Mouse (Mus musculus) mouse trophoblast stem cell (cell line): Measurements from ENCODE around the gene Cdon.

ENCODE experiments used
- in situ Hi-C, 2 experiments: fragments of 300-500 bp; cut with MseI, MboI; formaldehyde crosslinking; loops; 2 replicates in 1 of 2; 3 replicates in 1 of 2; pipeline ENCODE4 v1.15.1; 2025

Gene Cdon

DNA sequence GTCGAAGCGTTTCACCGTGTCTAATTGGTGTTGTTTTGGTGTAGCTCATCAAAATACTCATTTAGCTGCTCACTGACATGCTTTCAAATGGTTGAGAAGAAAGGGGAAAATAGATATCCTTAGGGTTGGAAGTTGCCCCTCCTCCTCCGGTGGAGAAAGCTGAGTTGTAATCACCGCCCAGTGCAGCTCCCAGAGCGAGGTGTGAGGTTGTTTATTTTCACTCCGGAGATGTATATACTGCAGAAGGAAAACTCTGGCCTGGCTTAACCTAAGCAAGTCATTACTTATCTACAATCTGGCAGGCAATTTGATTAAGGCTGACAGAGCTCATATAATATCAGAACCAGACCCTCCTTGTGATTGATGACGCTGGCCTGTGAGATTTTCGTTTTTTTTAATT is 14.6 kb downstream of the Cdon start:
- in situ Hi-C loops: no loop called here

DNA sequence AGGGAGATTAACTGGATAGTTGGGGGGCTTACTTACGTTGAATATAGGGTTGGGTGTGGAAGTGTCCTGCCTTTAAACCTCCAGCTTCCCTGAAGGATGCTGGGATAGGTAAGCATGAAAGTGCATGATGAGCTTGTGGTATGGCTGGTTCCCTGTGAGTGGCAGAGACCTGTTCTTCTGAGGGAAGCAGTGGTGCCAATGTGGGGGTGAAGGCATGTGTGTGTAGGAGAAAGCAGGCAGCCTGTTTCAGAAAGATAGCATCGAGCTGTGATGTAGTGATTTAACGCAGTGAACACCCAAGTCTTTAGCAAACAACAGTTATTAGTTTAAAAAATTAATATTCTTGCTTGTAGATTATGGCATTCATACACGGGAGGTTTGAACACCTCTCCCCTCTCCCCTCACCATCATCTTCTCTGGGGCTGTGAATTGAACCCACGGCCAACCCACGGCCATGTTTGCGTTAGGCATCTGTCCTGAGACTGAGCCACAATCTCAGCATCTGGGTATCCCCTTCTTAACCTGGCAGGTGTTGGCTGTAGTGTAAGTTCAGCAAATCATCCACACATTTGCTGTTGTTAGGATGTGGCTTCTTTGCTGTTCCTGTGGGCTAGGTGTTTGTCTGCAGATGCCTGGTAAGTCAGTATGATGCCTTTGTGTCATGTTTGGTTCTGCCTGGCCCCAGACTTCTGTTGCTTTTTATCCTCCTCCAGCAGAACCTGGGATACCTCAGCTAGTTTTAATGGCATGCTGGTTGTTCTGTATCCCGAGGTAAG is 17.5 kb downstream of the Cdon start:
- in situ Hi-C loops: no loop called here

GRCm38 (mm10) chr9:35439062-35439442 is 18.1 kb downstream of the Cdon start:
- in situ Hi-C loops: no loop called here

- in situ Hi-C loops: no loop called here
Observed at GRCm38 (mm10) chr9:35439754-35440153, 18.8 kb downstream of the Cdon start.

GRCm38 (mm10) chr9:35442476-35442875 is 21.5 kb downstream of the Cdon start:
- in situ Hi-C loops: no loop called here

DNA sequence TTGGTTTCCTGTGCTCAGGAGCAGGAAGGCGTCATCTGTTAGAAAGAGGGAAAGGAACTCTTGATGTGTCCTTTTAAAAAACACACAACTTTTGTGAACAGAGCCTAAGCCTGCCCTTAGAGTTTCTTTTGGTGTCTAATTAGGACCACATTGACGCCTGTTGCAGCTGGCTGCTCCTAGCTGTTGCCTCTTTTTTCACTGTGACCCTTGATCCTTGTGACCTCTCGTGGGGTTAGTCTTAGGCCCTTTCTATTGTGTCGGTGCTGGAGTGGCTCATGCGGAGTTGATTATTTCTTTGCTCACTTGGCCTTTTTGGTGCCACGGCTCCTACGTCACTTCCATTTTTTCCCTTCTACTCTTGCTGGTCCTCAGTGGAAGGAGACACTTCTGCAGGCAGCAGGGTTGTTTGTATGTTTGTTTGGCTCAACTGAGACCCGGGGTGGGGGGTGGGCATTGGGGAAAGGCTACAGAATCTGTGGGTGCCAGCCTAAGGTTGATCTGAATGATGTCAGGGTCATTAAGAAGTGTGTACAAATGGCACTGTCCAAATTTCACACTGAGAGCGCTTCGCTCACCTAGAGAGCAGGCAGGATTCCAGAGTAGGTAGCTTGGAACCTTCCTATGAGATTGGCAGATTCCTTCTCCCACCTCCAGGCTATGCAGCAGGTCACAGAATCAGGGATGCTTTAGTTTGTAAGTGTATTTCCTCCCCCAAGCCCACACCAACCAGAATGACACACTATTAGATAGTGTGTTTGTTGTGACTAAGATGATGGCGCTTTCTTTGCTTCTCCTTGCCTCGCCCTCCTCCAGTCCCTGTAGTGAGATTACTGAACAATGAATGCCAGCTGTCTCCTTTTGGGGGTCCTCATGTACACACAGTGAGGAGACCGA is 22.9 kb downstream of the Cdon start:
- in situ Hi-C loops: no loop called here

GRCm38 (mm10) chr9:35444512-35444886 is 23.6 kb downstream of the Cdon start:
- in situ Hi-C loops: no loop called here

GRCm38 (mm10) chr9:35446916-35447315 is 26.0 kb downstream of the Cdon start:
- in situ Hi-C loops: no loop called here

DNA sequence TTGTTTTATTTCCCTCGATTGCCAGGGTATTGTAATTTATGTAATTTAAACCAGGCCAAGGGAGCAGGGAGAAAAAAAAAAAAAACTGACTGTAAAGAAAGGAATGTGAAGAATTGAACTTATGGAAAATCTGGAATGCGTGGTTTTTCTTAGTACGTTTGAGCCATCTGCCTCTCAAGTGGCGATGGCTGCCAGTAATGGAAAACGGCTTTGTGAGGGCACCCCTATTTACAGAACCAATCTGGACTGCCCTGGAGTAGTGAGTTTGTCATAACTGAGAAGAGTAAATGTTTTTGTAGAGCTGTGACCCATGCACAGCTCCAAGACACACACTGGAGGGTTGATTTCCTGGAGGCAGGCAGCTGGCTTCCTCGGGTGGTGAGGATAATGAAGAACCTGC is 32.4 kb downstream of the Cdon start:
- in situ Hi-C loops: no loop called here

DNA sequence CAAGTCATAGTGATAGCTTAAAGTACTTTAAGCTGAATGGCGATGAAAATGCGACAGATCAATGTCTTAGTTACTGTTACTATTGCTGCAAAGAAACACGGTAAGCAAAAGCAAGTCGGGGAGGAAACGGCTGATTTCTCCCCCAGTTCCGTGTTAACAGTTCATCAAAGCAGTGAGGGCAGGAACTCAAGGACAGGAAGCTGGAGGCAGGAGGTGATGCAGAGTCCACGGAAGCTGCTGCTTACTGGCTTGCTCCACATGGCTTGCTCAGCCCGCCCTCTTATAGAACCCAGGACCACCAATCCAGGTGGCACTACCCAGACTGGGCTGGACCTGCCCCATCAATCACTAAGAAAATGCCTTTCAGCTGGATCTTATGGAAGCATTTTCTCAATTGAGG is 38.7 kb downstream of the Cdon start:
- in situ Hi-C loops: no loop called here

DNA sequence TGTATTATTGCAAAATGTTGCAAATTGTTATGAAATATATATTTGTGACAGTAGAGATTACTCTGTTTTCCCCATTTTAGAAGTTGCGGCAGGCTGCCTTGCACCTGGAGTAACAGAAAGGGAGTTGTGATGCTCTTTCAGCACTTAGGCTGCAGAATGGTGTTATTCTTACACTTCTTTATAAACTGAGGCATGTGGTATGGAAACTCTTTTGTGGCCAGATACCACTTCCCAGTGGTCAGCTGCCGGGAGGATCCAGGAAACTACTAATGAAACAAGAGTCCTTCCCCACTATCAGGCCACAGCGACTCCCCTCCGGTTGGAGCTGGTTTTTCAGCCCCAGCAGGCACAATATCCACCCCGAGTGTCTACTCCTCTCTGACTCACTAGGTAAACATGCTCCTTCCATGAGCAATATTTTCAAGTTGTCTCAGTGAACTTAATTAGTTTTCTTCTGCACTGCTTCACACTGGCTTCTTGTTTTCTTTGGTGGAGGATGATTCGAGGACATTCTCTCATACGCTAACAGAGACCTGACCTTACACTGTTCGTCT is 46.4 kb downstream of the Cdon start:
- in situ Hi-C loops: no loop called here

DNA sequence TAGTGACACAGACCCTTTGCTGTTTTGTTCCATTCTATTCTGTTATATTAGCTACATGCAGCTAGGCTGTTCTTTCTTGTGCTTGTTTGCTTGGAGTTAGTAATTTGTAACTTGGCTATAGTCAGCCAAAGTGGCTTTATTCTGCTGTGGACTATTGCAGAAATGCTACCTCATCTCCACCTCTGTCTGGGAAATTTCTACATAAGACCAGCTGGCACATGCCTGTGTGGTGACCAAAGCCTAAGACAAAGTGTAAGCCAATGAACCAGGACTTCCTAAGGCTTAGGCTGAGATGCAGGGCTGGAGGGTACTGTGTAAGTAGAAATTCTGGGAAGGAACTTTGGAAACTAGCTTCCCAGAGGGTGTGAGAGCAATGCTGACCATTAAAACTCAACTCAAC is 48.0 kb downstream of the Cdon start:
- in situ Hi-C loops: no loop called here

GRCm38 (mm10) chr9:35474104-35474724 is 53.3 kb downstream of the Cdon start:
- in situ Hi-C loops: no loop called here

DNA sequence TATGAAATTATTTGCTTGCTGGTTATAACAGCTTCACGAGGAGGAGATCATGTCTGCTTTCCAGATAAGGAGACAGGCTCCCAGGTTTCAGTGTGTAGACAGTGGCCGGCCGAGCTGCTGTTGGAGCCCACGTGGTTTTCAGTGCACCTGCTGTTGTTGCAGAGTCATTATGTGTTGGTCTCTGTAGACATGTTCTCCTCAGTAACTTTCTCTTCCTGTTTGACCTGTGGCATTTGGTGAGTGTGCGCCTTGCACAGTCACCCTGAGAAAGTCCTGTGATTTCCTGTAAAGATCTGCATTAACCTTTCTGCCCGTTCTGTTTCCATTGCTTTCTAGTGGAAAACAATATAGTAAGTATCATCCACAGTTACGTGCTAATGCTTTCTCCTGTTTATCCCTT is 54.5 kb downstream of the Cdon start:
- in situ Hi-C loops: no loop called here

GRCm38 (mm10) chr9:35479456-35479855 is 58.5 kb downstream of the Cdon start:
- in situ Hi-C loops: no loop called here

- in situ Hi-C loops: no loop called here
Observed at GRCm38 (mm10) chr9:35482014-35482898, 61.3 kb downstream of the Cdon start.

DNA sequence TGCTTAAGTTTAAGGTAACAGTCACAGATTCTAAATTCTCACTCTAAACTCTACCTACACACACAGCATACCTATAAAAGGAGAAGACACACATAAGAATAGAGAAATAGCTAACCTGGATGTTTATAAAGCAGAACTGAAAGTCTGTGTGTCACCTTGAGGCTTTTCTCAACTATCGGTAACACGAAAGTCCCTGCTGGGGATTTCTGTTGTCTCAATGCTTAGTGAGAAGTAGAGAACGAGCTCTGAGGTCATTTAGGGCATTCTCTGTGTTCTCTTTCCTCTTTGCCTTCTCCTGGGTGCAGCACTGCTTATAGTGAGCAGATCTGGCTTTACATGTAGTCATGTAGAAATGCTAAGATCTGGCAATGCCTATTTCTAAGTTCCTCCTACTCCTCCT is 63.0 kb downstream of the Cdon start:
- in situ Hi-C loops: no loop called here

DNA sequence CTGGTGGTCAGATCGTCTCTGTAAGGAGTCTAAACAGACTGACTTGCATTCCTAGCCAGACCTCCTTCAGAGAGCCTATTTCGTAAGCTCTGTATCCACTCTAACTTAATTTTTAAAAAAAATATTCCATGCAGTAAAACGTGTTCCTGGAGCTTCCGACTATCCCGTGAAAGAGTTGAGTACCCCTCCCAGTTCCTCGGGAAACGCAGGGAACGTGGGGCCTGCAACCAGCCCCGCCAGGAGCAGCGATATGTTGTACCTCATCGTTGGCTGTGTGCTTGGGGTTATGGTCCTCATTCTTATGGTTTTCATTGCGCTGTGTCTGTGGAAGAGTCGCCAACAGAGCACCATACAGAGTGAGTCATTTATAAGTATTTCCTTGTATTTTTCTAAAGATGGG is 65.7 kb downstream of the Cdon start:
- in situ Hi-C loops: no loop called here

GRCm38 (mm10) chr9:35488496-35488895 is 67.6 kb downstream of the Cdon start:
- in situ Hi-C loops: no loop called here

GRCm38 (mm10) chr9:35491109-35491866 is 70.4 kb downstream of the Cdon start:
- in situ Hi-C loops: no loop called here
